Mouse (Mus musculus): ENCODE results near the gene Crybg1. TPM values are rescaled to one million over a fixed set of nuclear protein-coding genes. Genes with fewer than 3 reads are reported as not detected.

The Crybg1 gene
- polyA plus RNA-seq, 1 experiment from 2014 or later: 0.14 TPM

DNA sequence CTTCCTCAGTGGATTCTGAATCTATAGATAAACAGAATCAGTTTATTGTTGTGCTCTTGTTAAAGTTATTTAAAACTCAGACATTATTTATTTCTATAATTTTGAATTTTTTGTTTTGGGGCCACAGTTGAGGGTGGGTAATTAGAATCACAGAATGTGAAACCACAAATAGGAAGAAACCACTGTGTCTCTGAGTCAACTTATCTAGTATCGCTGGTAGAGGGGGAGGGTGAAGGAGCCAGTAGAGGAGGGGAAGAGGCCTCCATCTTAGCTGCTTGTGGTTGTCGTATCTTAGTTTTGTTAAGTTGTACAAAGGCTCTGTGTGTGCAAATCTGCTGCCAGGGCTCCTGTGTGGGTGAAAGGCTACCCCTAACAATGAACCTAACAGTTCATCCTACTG lies 231.9 kb downstream of the Crybg1 start:
- Histone ChIP-seq H3K27ac (ENCODE audit: low read depth, low read length) (no peak overlapping the region), H3K4me3 (ENCODE audit: low read depth, low read length) (no peak overlapping the region), H3K4me2 (no peak overlapping the region), H3K9ac (ENCODE audit: low read depth, low read length) (no peak overlapping the region), H3K27me3 (ENCODE audit: control insufficient read depth, insufficient read depth, low read length) (no peaks in the 10 kb centered on the region), H3K4me1 (ENCODE audit: control insufficient read depth, insufficient read depth, low read length) (peaks cover 3% of the 10 kb centered on the region; the same call in 1 of the 2 replicates), H3K9me3 (replicated peaks; ENCODE audit: control insufficient read depth, low read length) (no peaks in the 10 kb centered on the region), H3K36me3 (ENCODE audit: control insufficient read depth, insufficient read depth, low read length) (no peaks in the 10 kb centered on the region)
- 73% methylated on average over 2 of the region's 2 CpGs for WGBS (ENCODE audit: insufficient replicate concordance)
- no peak for ATAC-seq (replicated peaks; ENCODE audit: insufficient number of reproducible peaks, low FRiP score, low TSS enrichment)

DNA sequence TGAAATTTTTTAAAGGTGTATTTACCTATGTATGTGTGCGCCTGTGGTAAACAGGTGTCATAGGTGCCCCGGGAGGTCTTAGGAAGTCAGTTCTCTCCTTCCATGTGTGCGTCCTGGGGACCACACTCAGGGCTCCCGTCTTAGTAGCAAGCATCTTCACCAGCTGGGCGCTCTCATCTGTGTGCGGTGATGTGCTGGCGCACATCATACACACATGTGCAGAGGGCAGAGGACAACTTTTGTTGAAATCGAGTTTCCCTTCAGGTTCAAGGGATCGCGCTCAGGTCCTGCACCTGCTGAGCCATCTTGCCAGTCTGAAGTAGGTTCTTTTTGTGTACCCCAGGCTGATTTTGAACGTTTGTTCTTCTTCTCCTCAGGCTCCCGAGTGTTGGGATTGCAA lies 232.5 kb downstream of the Crybg1 start:
- no peak overlapping the region for H3K4me2 ChIP-seq
- no peak for ATAC-seq (replicated peaks; ENCODE audit: insufficient number of reproducible peaks, low FRiP score, low TSS enrichment)
- H3K27me3 ChIP-seq (ENCODE audit: control insufficient read depth, insufficient read depth, low read length): no peaks in the 10 kb centered on the region
- H3K36me3 ChIP-seq (ENCODE audit: control insufficient read depth, insufficient read depth, low read length): no peaks in the 10 kb centered on the region
- no peak overlapping the region for H3K9ac ChIP-seq (ENCODE audit: low read depth, low read length)
- H3K9me3 ChIP-seq (replicated peaks; ENCODE audit: control insufficient read depth, low read length): no peaks in the 10 kb centered on the region
- H3K27ac ChIP-seq (ENCODE audit: low read depth, low read length): no peak overlapping the region
- H3K4me3 ChIP-seq (ENCODE audit: low read depth, low read length): no peak overlapping the region
- peaks cover 3% of the 10 kb centered on the region; the same call in 1 of the 2 replicates for H3K4me1 ChIP-seq (ENCODE audit: control insufficient read depth, insufficient read depth, low read length)
- WGBS (ENCODE audit: insufficient replicate concordance): 88% methylated on average over 12 of the region's 12 CpGs

GRCm38 (mm10) chr10:43912236-43912635 lies 236.4 kb downstream of the Crybg1 start:
- ATAC-seq (replicated peaks; ENCODE audit: insufficient number of reproducible peaks, low FRiP score, low TSS enrichment): no peak
- 74% methylated on average over 3 of the region's 3 CpGs for WGBS (ENCODE audit: insufficient replicate concordance)
- no peak overlapping the region for H3K4me2 ChIP-seq

DNA sequence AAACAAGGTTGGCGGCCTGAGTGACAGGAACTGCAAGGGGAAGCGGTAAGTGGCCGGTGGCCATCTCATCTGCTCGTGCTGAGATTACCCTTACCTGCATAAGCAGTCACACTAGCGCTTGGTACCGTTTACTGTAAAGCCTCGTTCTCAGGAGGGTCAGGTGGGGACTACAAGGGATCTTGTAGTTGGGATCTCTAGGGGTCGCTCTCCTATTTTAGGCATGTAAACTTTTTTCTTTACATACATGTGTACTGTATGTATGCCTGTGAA lies 237.8 kb downstream of the Crybg1 start:
- Histone ChIP-seq H3K36me3 (ENCODE audit: control insufficient read depth, insufficient read depth, low read length) (no peaks in the 10 kb centered on the region), H3K9me3 (replicated peaks; ENCODE audit: control insufficient read depth, low read length) (no peaks in the 10 kb centered on the region), H3K4me1 (ENCODE audit: control insufficient read depth, insufficient read depth, low read length) (no peaks in the 10 kb centered on the region), H3K4me2 (no peak overlapping the region), H3K9ac (ENCODE audit: low read depth, low read length) (no peak overlapping the region), H3K4me3 (ENCODE audit: low read depth, low read length) (no peak overlapping the region), H3K27me3 (ENCODE audit: control insufficient read depth, insufficient read depth, low read length) (no peaks in the 10 kb centered on the region), H3K27ac (ENCODE audit: low read depth, low read length) (no peak overlapping the region)
- 87% methylated on average over 8 of the region's 8 CpGs for WGBS (ENCODE audit: insufficient replicate concordance)
- ATAC-seq (replicated peaks; ENCODE audit: insufficient number of reproducible peaks, low FRiP score, low TSS enrichment): no peak

More at GRCm38 (mm10) chr10:43912236-43912635, 236.4 kb downstream of the Crybg1 start:
- H3K27ac ChIP-seq (ENCODE audit: low read depth, low read length): no peak overlapping the region
- H3K27me3 ChIP-seq (ENCODE audit: control insufficient read depth, insufficient read depth, low read length): no peaks in the 10 kb centered on the region
- no peak overlapping the region for H3K9ac ChIP-seq (ENCODE audit: low read depth, low read length)
- no peaks in the 10 kb centered on the region for H3K9me3 ChIP-seq (replicated peaks; ENCODE audit: control insufficient read depth, low read length)
- H3K36me3 ChIP-seq (ENCODE audit: control insufficient read depth, insufficient read depth, low read length): no peaks in the 10 kb centered on the region
- H3K4me3 ChIP-seq (ENCODE audit: low read depth, low read length): no peak overlapping the region
- peaks cover 3% of the 10 kb centered on the region; the same call in 1 of the 2 replicates for H3K4me1 ChIP-seq (ENCODE audit: control insufficient read depth, insufficient read depth, low read length)

- Histone ChIP-seq H3K27me3 (ENCODE audit: control insufficient read depth, insufficient read depth, low read length) (no peaks in the 10 kb centered on the region), H3K4me3 (ENCODE audit: low read depth, low read length) (no peak overlapping the region), H3K36me3 (ENCODE audit: control insufficient read depth, insufficient read depth, low read length) (no peaks in the 10 kb centered on the region), H3K9me3 (replicated peaks; ENCODE audit: control insufficient read depth, low read length) (no peaks in the 10 kb centered on the region), H3K4me1 (ENCODE audit: control insufficient read depth, insufficient read depth, low read length) (no peaks in the 10 kb centered on the region), H3K4me2 (no peak overlapping the region), H3K27ac (ENCODE audit: low read depth, low read length) (no peak overlapping the region), H3K9ac (ENCODE audit: low read depth, low read length) (no peak overlapping the region)
- WGBS (ENCODE audit: insufficient replicate concordance): 87% methylated on average over 12 of the region's 12 CpGs
- no peak for ATAC-seq (replicated peaks; ENCODE audit: insufficient number of reproducible peaks, low FRiP score, low TSS enrichment)
Observed at GRCm38 (mm10) chr10:43910032-43910872, 238.4 kb downstream of the Crybg1 start.

GRCm38 (mm10) chr10:43904569-43904968 lies 244.1 kb downstream of the Crybg1 start:
- 81% methylated on average over 1 of the region's 1 CpGs for WGBS (ENCODE audit: insufficient replicate concordance)

DNA sequence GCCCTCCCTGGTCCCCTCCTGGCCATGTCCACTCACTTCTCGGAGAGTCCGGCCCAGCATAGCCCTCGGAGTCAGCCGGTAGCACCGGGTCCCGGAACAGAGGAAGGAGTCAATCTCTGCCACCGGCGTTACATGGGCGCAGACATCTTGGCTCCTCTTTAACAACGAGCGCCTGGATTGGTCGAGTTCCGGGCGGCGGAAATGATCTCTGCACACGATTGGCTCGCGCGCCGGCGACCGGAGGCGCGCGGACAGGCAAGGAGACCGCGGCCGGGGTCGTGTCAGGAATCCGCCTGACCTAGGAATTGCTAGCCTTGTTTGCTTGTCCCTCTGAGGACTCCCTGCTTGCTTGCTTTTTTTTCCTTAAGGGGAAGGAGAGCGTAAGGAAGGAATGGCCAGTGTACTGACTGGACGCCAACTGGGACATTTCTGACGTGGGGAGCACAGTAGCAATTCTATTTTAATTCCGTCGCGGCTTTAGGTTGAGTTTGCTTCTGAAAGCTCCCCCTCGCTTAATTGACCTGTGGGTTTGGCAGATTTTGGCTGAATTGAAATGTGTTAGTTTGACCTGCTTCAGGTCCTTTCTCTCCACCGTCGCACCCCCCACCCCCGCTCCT lies 247.0 kb downstream of the Crybg1 start, which contains the start of the genes Qrsl1 and Rtn4ip1:
Gene Qrsl1, minus strand, starts transcription at position 168 of the 617 bp plus-strand sequence.
Gene Rtn4ip1, plus strand, starts transcription at position 230 of the 617 bp plus-strand sequence.
- Histone ChIP-seq H3K4me2 (peak within 1 kb of the TSS; percentile 71), H3K27me3 (ENCODE audit: control insufficient read depth, insufficient read depth, low read length) (no peaks in the 10 kb centered on the region), H3K9me3 (replicated peaks; ENCODE audit: control insufficient read depth, low read length) (no peaks in the 10 kb centered on the region), H3K4me3 (ENCODE audit: low read depth, low read length) (peak within 1 kb of the TSS; percentile 83), H3K36me3 (ENCODE audit: control insufficient read depth, insufficient read depth, low read length) (no peaks in the 10 kb centered on the region), H3K4me1 (ENCODE audit: control insufficient read depth, insufficient read depth, low read length) (peaks cover 7% of the 10 kb centered on the region; the same call in 1 of the 2 replicates), H3K27ac (ENCODE audit: low read depth, low read length) (peak within 1 kb of the TSS; percentile 90), H3K9ac (ENCODE audit: low read depth, low read length) (peak within 1 kb of the TSS; percentile 89)
- peak; percentile 92 for ATAC-seq (replicated peaks; ENCODE audit: insufficient number of reproducible peaks, low FRiP score, low TSS enrichment)
- WGBS (ENCODE audit: insufficient replicate concordance): under 1% methylated on average over 40 of the region's 40 CpGs

More at GRCm38 (mm10) chr10:43904569-43904968, 244.1 kb downstream of the Crybg1 start:
- no peaks in the 10 kb centered on the region for H3K9me3 ChIP-seq (replicated peaks; ENCODE audit: control insufficient read depth, low read length)
- no peak for ATAC-seq (replicated peaks; ENCODE audit: insufficient number of reproducible peaks, low FRiP score, low TSS enrichment)
- no peak overlapping the region for H3K4me2 ChIP-seq
- no peak overlapping the region for H3K9ac ChIP-seq (ENCODE audit: low read depth, low read length)
- no peaks in the 10 kb centered on the region for H3K27me3 ChIP-seq (ENCODE audit: control insufficient read depth, insufficient read depth, low read length)
- no peak overlapping the region for H3K27ac ChIP-seq (ENCODE audit: low read depth, low read length)
- H3K36me3 ChIP-seq (ENCODE audit: control insufficient read depth, insufficient read depth, low read length): no peaks in the 10 kb centered on the region
- H3K4me3 ChIP-seq (ENCODE audit: low read depth, low read length): no peak overlapping the region
- H3K4me1 ChIP-seq (ENCODE audit: control insufficient read depth, insufficient read depth, low read length): peaks cover 7% of the 10 kb centered on the region; the same call in 1 of the 2 replicates

DNA sequence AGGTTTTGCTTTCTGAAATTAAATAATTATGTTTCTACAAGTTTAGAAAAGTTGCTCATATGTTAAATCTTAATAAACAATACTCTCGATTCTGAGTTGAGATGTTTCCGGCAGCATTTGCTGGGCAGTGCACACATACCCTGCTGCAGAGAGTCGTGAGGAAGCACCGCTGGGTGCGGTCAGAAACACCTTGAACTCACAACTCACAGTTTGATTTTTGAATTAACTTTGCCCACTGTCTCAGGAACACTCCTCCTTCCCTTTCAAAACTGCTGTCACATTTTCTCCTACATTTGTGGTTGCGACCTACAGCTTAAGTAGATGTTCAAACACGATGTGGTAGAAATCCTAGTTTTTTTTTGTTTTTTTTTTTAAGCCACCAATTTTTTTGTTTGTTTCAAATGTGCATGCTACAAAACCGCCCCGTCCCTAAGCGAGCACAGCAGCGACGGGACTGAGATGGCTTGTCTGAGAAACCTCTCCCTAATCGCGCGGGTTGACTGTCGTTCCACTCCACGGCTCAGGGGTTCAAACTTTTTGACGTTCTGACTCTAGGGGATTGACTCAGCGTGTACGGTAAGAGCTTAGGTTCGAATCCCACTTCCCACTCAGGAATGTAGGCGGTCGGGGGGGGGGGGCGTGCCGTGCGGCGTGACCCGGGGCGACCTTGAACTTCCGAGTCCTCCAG lies 247.6 kb downstream of the Crybg1 start:
- no peaks in the 10 kb centered on the region for H3K9me3 ChIP-seq (replicated peaks; ENCODE audit: control insufficient read depth, low read length)
- 6% methylated on average over 30 of the region's 30 CpGs for WGBS (ENCODE audit: insufficient replicate concordance)
- peak overlapping the region; percentile 83 for H3K4me3 ChIP-seq (ENCODE audit: low read depth, low read length)
- no peaks in the 10 kb centered on the region for H3K27me3 ChIP-seq (ENCODE audit: control insufficient read depth, insufficient read depth, low read length)
- peak overlapping the region; percentile 71 for H3K4me2 ChIP-seq
- H3K9ac ChIP-seq (ENCODE audit: low read depth, low read length): peak overlapping the region; percentile 89
- H3K27ac ChIP-seq (ENCODE audit: low read depth, low read length): peak overlapping the region; percentile 90
- no peak; the same call in 1 of the 2 replicates for ATAC-seq (replicated peaks; ENCODE audit: insufficient number of reproducible peaks, low FRiP score, low TSS enrichment)
- no peaks in the 10 kb centered on the region for H3K36me3 ChIP-seq (ENCODE audit: control insufficient read depth, insufficient read depth, low read length)
- peaks cover 7% of the 10 kb centered on the region; the same call in 1 of the 2 replicates for H3K4me1 ChIP-seq (ENCODE audit: control insufficient read depth, insufficient read depth, low read length)
